Mouse (Mus musculus) MEL (cell line): ENCODE data around the gene Atp6v0a1. TPM values are rescaled to one million over a fixed set of nuclear protein-coding genes. Genes with fewer than 3 reads are reported as not detected.

Source experiments
- polyA plus RNA-seq, 2 experiments: library from polyadenylated mRNA; stranded (reverse) in 1 of 2; unstranded in 1 of 2; fragments of >175 nt in 1 of 2; fragments of >200 nt in 1 of 2; gene quantifications; 2 replicates each; pipeline versions ENCODE4 v1.2.1 to v1.2.4; 2012; ENCODE audit warnings: low replicate concordance in 2 of 2, low read depth in 1 of 2; ENCODE audit not compliant: insufficient read length in 2 of 2, insufficient read depth in 1 of 2, missing spikeins in 1 of 2
- total RNA-seq: library from RNA; depleted of rRNA; stranded (reverse); fragments of 300-350 nt; gene quantifications from 2 replicates; pipeline ENCODE4 v1.2.3, GENCODE M21; 2012; rRNA removed

The Atp6v0a1 gene
- total and polyA plus RNA-seq, 3 experiments = 12.8 to 23.2 TPM; not detected in 1

Other genes with a start within 250 kb of the Atp6v0a1 start
- gene Kcnh4, start 249.5 kb upstream of the Atp6v0a1 start, total RNA-seq = 0.07 and 0.08 TPM in 2 replicates
- under 1 TPM in 1 of 2 experiments, not detected in 1; 0.04 TPM for gene Kcnh4, start 249.5 kb upstream of the Atp6v0a1 start, polyA plus RNA-seq
- not detected in 2 replicates for gene Hcrt, start 246.5 kb upstream of the Atp6v0a1 start, total RNA-seq
- not detected for gene Hcrt, start 246.5 kb upstream of the Atp6v0a1 start, polyA plus RNA-seq
- 5.7 and 7.1 TPM in 2 replicates for gene Ghdc, start 238.5 kb upstream of the Atp6v0a1 start, total RNA-seq
- 1 to 10 TPM in 1 of 2 experiments, not detected in 1; 9.2 TPM for gene Ghdc, start 238.5 kb upstream of the Atp6v0a1 start, polyA plus RNA-seq
- 28.7 and 29.3 TPM in 2 replicates for gene Stat5b, start 158.7 kb upstream of the Atp6v0a1 start, total RNA-seq
- gene Stat5b, start 158.7 kb upstream of the Atp6v0a1 start, polyA plus RNA-seq = 10 to 100 TPM; 32.3 to 37.0 TPM
- 54.2 and 59.0 TPM in 2 replicates for gene Stat5a, start 150.1 kb upstream of the Atp6v0a1 start, total RNA-seq
- gene Stat5a, start 150.1 kb upstream of the Atp6v0a1 start, polyA plus RNA-seq = 10 to 100 TPM in 1 of 2 experiments, not detected in 1; 86.8 TPM
- gene Stat3, start 69.9 kb upstream of the Atp6v0a1 start, total RNA-seq = 25.7 and 31.1 TPM in 2 replicates
- gene Stat3, start 69.9 kb upstream of the Atp6v0a1 start, polyA plus RNA-seq = 100 to 1,000 TPM in 1 of 2 experiments, 10 to 100 TPM in 1; 64.7 to 249 TPM
- 2.9 and 3.4 TPM in 2 replicates for gene Cavin1, start 38.6 kb upstream of the Atp6v0a1 start, total RNA-seq
- gene Cavin1, start 38.6 kb upstream of the Atp6v0a1 start, polyA plus RNA-seq = 1 to 10 TPM in 1 of 2 experiments, not detected in 1; 9.0 TPM
- gene Naglu, start 60.6 kb downstream of the Atp6v0a1 start, total RNA-seq = 1.1 and 1.5 TPM in 2 replicates
- 1 to 10 TPM in 1 of 2 experiments, not detected in 1; 3.1 TPM for gene Naglu, start 60.6 kb downstream of the Atp6v0a1 start, polyA plus RNA-seq
- not detected in 2 replicates for gene Hsd17b1, start 69.0 kb downstream of the Atp6v0a1 start, total RNA-seq
- not detected for gene Hsd17b1, start 69.0 kb downstream of the Atp6v0a1 start, polyA plus RNA-seq
- gene Coasy, start 73.1 kb downstream of the Atp6v0a1 start, total RNA-seq = 34.8 and 42.9 TPM in 2 replicates
- 10 to 100 TPM in 1 of 2 experiments, not detected in 1; 44.2 TPM for gene Coasy, start 73.1 kb downstream of the Atp6v0a1 start, polyA plus RNA-seq
- 70.8 and 75.9 TPM in 2 replicates for gene Mlx, start 77.8 kb downstream of the Atp6v0a1 start, total RNA-seq
- 10 to 100 TPM in 1 of 2 experiments, not detected in 1; 57.5 TPM for gene Mlx, start 77.8 kb downstream of the Atp6v0a1 start, polyA plus RNA-seq
- gene Psmc3ip, start 86.0 kb downstream of the Atp6v0a1 start, total RNA-seq = 9.1 and 14.5 TPM in 2 replicates
- 1 to 10 TPM in 1 of 2 experiments, not detected in 1; 8.2 TPM for gene Psmc3ip, start 86.0 kb downstream of the Atp6v0a1 start, polyA plus RNA-seq
- gene Retreg3, start 110.4 kb downstream of the Atp6v0a1 start, total RNA-seq = 17.0 and 24.6 TPM in 2 replicates
- gene Retreg3, start 110.4 kb downstream of the Atp6v0a1 start, polyA plus RNA-seq = 10 to 100 TPM in 1 of 2 experiments, not detected in 1; 23.4 TPM
- 60.0 and 68.1 TPM in 2 replicates for gene Tubg1, start 110.5 kb downstream of the Atp6v0a1 start, total RNA-seq
- 100 to 1,000 TPM; 125 to 183 TPM for gene Tubg1, start 110.5 kb downstream of the Atp6v0a1 start, polyA plus RNA-seq
- not detected in 2 replicates for gene Tubg2, start 146.5 kb downstream of the Atp6v0a1 start, total RNA-seq
- not detected for gene Tubg2, start 146.5 kb downstream of the Atp6v0a1 start, polyA plus RNA-seq
- gene Cntnap1, start 161.1 kb downstream of the Atp6v0a1 start, total RNA-seq = not detected in 2 replicates
- under 1 TPM in 1 of 2 experiments, not detected in 1; 0.01 TPM for gene Cntnap1, start 161.1 kb downstream of the Atp6v0a1 start, polyA plus RNA-seq
- 0.81 and 1.4 TPM in 2 replicates for gene Plekhh3, start 161.9 kb downstream of the Atp6v0a1 start, total RNA-seq
- 1 to 10 TPM in 1 of 2 experiments, not detected in 1; 1.5 TPM for gene Plekhh3, start 161.9 kb downstream of the Atp6v0a1 start, polyA plus RNA-seq
- gene Ccr10, start 166.0 kb downstream of the Atp6v0a1 start, total RNA-seq = not detected in 2 replicates
- not detected for gene Ccr10, start 166.0 kb downstream of the Atp6v0a1 start, polyA plus RNA-seq
- gene Ezh1, start 217.0 kb downstream of the Atp6v0a1 start, total RNA-seq = 5.0 and 6.3 TPM in 2 replicates
- 1 to 10 TPM in 1 of 2 experiments, not detected in 1; 8.4 TPM for gene Ezh1, start 217.0 kb downstream of the Atp6v0a1 start, polyA plus RNA-seq
- 0.12 TPM in 1 of 2 replicates, not detected in the other for gene Ramp2, start 236.6 kb downstream of the Atp6v0a1 start, total RNA-seq
- not detected for gene Ramp2, start 236.6 kb downstream of the Atp6v0a1 start, polyA plus RNA-seq
- 68.4 and 75.5 TPM in 2 replicates for gene Vps25, start 244.3 kb downstream of the Atp6v0a1 start, total RNA-seq
- 100 to 1,000 TPM in 1 of 2 experiments, not detected in 1; 107 TPM for gene Vps25, start 244.3 kb downstream of the Atp6v0a1 start, polyA plus RNA-seq